26 mouse cellular contexts compared by ENCODE assay signal in the genomic region with DNA sequence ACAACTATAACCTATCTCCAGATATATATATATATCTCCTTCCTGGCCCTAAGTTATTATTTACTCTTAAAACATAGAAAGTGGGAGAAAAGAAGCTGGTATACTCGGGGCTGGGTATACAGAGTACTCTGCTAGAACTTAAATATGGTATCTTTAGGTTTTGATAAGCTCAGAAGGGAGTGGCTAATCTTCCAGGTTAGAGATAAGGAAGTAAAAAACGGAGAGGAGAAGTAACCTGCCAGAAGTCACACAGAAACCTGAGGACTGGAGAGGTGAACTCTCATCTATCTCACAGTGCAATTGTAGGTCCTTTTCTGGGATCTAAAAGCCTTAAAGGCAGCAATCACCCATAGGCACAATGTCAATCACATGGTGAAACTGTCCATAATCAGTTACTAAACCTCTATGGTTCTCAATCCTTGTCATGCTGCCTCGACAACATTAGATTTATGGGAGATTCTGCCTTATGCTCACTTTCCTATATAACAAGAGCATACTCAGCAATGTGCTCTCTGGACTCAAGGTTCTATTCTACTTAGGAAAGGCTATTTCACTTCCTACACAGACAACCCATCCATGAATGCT. TPM values are rescaled to one million over a fixed set of nuclear protein-coding genes. Genes with fewer than 3 reads are reported as not detected.
DNase-seq lines count a peak whose midpoint lies in the region; ATAC-seq and TF ChIP-seq lines count a peak whose summit lies in the region.
"Had no signal": no experiment of that assay in that cellular context is flagged by ENCODE, and none has a peak within 500 bp of the region (broad histone marks: within the 10 kb centered on the region; RNA-seq: fewer than 3 reads in every experiment).

No protein-coding gene starts in this region.

- TF ChIP-seq POLR2A in MEL (IDR thresholded peaks at IDR 0.05; ENCODE audit: control insufficient read depth in 1 of 2, insufficient read depth in 1 of 2, low read depth in 1 of 2, low read length in 2 of 2, poor library complexity in 1 of 2), result peak in 1 of 2 experiments; percentile 45; a peak in 1 of 4 replicates

- no peak for TF ChIP-seq CTCF in MEL (IDR thresholded peaks at IDR 0.05 in 2 of 3, conservative IDR thresholded peaks at IDR 0.05 in 1 of 3; ENCODE audit: control insufficient read depth in 1 of 3, insufficient read depth in 1 of 3, low read depth in 2 of 3, low read length in 3 of 3, poor library complexity in 1 of 3, severe bottlenecking in 1 of 3)

- H3K4me2 ChIP-seq in heart, embryonic 12.5 days, result no peak overlapping the region

- WGBS in heart, embryonic 12.5 days, result 57% methylated on average over 3 of the region's 3 CpGs

- no peak for ATAC-seq in heart, embryonic 12.5 days (ENCODE audit: insufficient number of reproducible peaks, low FRiP score)
- ATAC-seq: activated CD4-positive, CD25-positive, alpha-beta regulatory T cell, adult 4 months; CD4-positive, CD25-positive, alpha-beta regulatory T cell, adult 4 months; Patski had no signal

- H3K9me3 ChIP-seq in heart, embryonic 12.5 days (replicated peaks), result no peaks in the 10 kb centered on the region
- H3K9me3 ChIP-seq in MEL (replicated peaks; ENCODE audit: insufficient read depth, low read length), result no peaks in the 10 kb centered on the region
- H3K9me3 ChIP-seq: G1E had no signal

- H3K79me2 ChIP-seq in MEL (ENCODE audit: control insufficient read depth, insufficient read depth, low read length, poor library complexity), result no peaks in the 10 kb centered on the region

- H3K27ac ChIP-seq in heart, embryonic 12.5 days (ENCODE audit: poor library complexity, severe bottlenecking), result no peak overlapping the region
- peak overlapping the region; percentile 68 for H3K27ac ChIP-seq in MEL (ENCODE audit: control insufficient read depth, low read depth, low read length)

- TF ChIP-seq RAD21 in MEL (IDR thresholded peaks at IDR 0.05; ENCODE audit: low read depth, low read length), result no peak

- no peaks in the 10 kb centered on the region for H3K27me3 ChIP-seq in heart, embryonic 12.5 days (replicated peaks)
- H3K27me3 ChIP-seq in MEL (ENCODE audit: control insufficient read depth in 1 of 2, insufficient read depth in 2 of 2, low read length in 2 of 2), result no peaks in the 10 kb centered on the region
- H3K27me3 ChIP-seq: CH12.LX had no signal

- H3K4me3 ChIP-seq in heart, embryonic 12.5 days, result no peak overlapping the region
- H3K4me3 ChIP-seq in MEL (ENCODE audit: control insufficient read depth in 1 of 2, insufficient read depth in 1 of 2, low read depth in 2 of 2, low read length in 2 of 2), result no peak overlapping the region

- H3K36me3 ChIP-seq in heart, embryonic 12.5 days, result no peaks in the 10 kb centered on the region
- H3K36me3 ChIP-seq in MEL (ENCODE audit: control insufficient read depth in 1 of 2, insufficient read depth in 2 of 2, low read length in 2 of 2), result peaks cover 0 to 39% of the 10 kb centered on the region in 2 experiments; a peak in 2 of 4 replicates
- H3K36me3 ChIP-seq: G1E had no signal

- no peak overlapping the region for H3K9ac ChIP-seq in heart, embryonic 12.5 days
- H3K9ac ChIP-seq in MEL (ENCODE audit: control insufficient read depth, low read depth, low read length, poor library complexity, severe bottlenecking), result peak overlapping the region; percentile 2; the same call in 1 of the 2 replicates

- DNase-seq in heart, adult 11 months, result peak; percentile 16
- DNase-seq in testis, postnatal 14 days (ENCODE audit: low spot score), result peak; percentile 1
- DNase-seq in testis, postnatal 10 days (ENCODE audit: low spot score), result no peak
- peak; percentile 72 for DNase-seq in MEL (ENCODE audit: low read depth, low spot score)
- DNase-seq in adrenal gland, postnatal 14 days, result no peak
- DNase-seq: adrenal gland, adult 2 months; adrenal gland, adult 8-10 months; adrenal gland, postnatal 10 days; adrenal gland, postnatal 25 days; adrenal gland, postnatal 36 days; B cell, adult 2 months; cerebellum, adult 11 months; cerebellum, adult 11-12 months; cerebellum, adult 18-20 months; cerebellum, adult 2 months; cerebellum, adult 8-10 months had no signal

- TF ChIP-seq EP300 in MEL (IDR thresholded peaks at IDR 0.05; ENCODE audit: low read depth in 1 of 2, low read length in 2 of 2), result peak; percentile 85

- no peaks in the 10 kb centered on the region; the same call in 1 of the 2 replicates for H3K4me1 ChIP-seq in heart, embryonic 12.5 days (replicated peaks)
- peaks cover 34 to 40% of the 10 kb centered on the region in 2 experiments for H3K4me1 ChIP-seq in MEL (ENCODE audit: control insufficient read depth in 1 of 2, insufficient read depth in 2 of 2, low read length in 2 of 2)

TF ChIP-seq in MEL, 35 proteins besides CTCF, POLR2A, EP300 and RAD21:
- TF ChIP-seq TBP (IDR thresholded peaks at IDR 0.05; ENCODE audit: low read depth, low read length), result peak; percentile 76; the same call in 1 of the 2 replicates
- TF ChIP-seq MYC (IDR thresholded peaks at IDR 0.05; ENCODE audit: low read depth, low read length), result peak; percentile 59; the same call in 1 of the 2 replicates
- no peak for TF ChIP-seq UBTF (IDR thresholded peaks at IDR 0.05; ENCODE audit: borderline replicate concordance, insufficient read depth, low read depth, low read length)
- TF ChIP-seq JUND (IDR thresholded peaks at IDR 0.05; ENCODE audit: low read depth, low read length), result 0 out of 2 replicates have a peak, but pooled peaks have one; percentile 51
- no peak for TF ChIP-seq CHD2 (IDR thresholded peaks at IDR 0.05; ENCODE audit: low read length)
- TF ChIP-seq ZKSCAN1 (IDR thresholded peaks at IDR 0.05; ENCODE audit: low read depth, low read length), result no peak
- no peak for TF ChIP-seq MAFK (IDR thresholded peaks at IDR 0.05; ENCODE audit: borderline replicate concordance, low read depth, low read length)
- no peak for TF ChIP-seq ZMIZ1 (IDR thresholded peaks at IDR 0.05; ENCODE audit: low read depth, low read length)
- peak; percentile 75 for TF ChIP-seq ZNF384 (IDR thresholded peaks at IDR 0.05; ENCODE audit: low read depth, low read length)
- peak; percentile 57 for TF ChIP-seq MAX (IDR thresholded peaks at IDR 0.05; ENCODE audit: low read length)
- peak; percentile 63 for TF ChIP-seq TCF12 (IDR thresholded peaks at IDR 0.05; ENCODE audit: low read depth, low read length)
- 0 out of 2 replicates have a peak, but pooled peaks have one; percentile 39 for TF ChIP-seq NELFE (IDR thresholded peaks at IDR 0.05; ENCODE audit: low read depth, low read length)
- TF ChIP-seq MXI1 (IDR thresholded peaks at IDR 0.05; ENCODE audit: low read depth, low read length), result no peak
- no peak for TF ChIP-seq USF2 (IDR thresholded peaks at IDR 0.05; ENCODE audit: borderline replicate concordance in 1 of 2, insufficient read depth in 1 of 2, low read depth in 1 of 2, low read length in 2 of 2)
- no peak for TF ChIP-seq USF1 (IDR thresholded peaks at IDR 0.05; ENCODE audit: low read depth, low read length)
- peak; percentile 41; the same call in 1 of the 2 replicates for TF ChIP-seq SIN3A (IDR thresholded peaks at IDR 0.05; ENCODE audit: low read length)
- TF ChIP-seq GATA1 (IDR thresholded peaks at IDR 0.05; ENCODE audit: low read depth, low read length), result peak; percentile 96
- TF ChIP-seq KAT2A (conservative IDR thresholded peaks at IDR 0.05; ENCODE audit: low read depth, low read length), result no peak
- TF ChIP-seq ETS1 (IDR thresholded peaks at IDR 0.05; ENCODE audit: low read depth, low read length), result peak; percentile 33; the same call in 1 of the 2 replicates
- TF ChIP-seq SMC3 (IDR thresholded peaks at IDR 0.05; ENCODE audit: low read depth, low read length), result no peak
- TF ChIP-seq NRF1 (IDR thresholded peaks at IDR 0.05; ENCODE audit: insufficient read depth, low read depth, low read length, poor library complexity, severe bottlenecking), result no peak
- no peak; the same call in 1 of the 2 replicates for TF ChIP-seq ELF1 (IDR thresholded peaks at IDR 0.05; ENCODE audit: low read depth, low read length)
TF ChIP-seq in MEL: peak in this region for 10.

RNA-seq across cellular contexts. Expression of gene Qdpr, which starts 32.1 kb away (rescaled TPM):
- polyA plus RNA-seq in heart, embryonic 12.5 days (2016; fragmentation: Nextera tagmentation; extraction: Ambion mirVana), result 83.9 and 89.1 TPM in 2 replicates
- 113 and 119 TPM in 2 replicates for total RNA-seq in MEL (2012; rRNA removed)
- polyA plus RNA-seq in MEL (2012; ENCODE audit: insufficient read depth in 1 of 2, insufficient read length in 2 of 2, low read depth in 1 of 2, low replicate concordance in 2 of 2, missing spikeins in 1 of 2), result 100 to 1,000 TPM in 1 of 2 experiments, not detected in 1; 226 TPM
- total RNA-seq in adrenal gland, postnatal 14 days (2021), result 140 and 142 TPM in 2 replicates

RNA-seq across cellular contexts. Expression of gene Clrn2, which starts 35.6 kb away (rescaled TPM):
- not detected in 2 replicates for polyA plus RNA-seq in heart, embryonic 12.5 days (2016; fragmentation: Nextera tagmentation; extraction: Ambion mirVana)
- not detected in 2 replicates for total RNA-seq in MEL (2012; rRNA removed)
- polyA plus RNA-seq in MEL (2012; ENCODE audit: insufficient read depth in 1 of 2, insufficient read length in 2 of 2, low read depth in 1 of 2, low replicate concordance in 2 of 2, missing spikeins in 1 of 2), result not detected
- total RNA-seq in adrenal gland, postnatal 14 days (2021), result not detected in 2 replicates
- total RNA-seq: adrenal gland, adult 18-20 months; adrenal gland, adult 2 months; adrenal gland, adult 8-10 months; adrenal gland, postnatal 10 days; adrenal gland, postnatal 25 days; adrenal gland, postnatal 36 days; adrenal gland, postnatal 4 days; CH12.LX; ES-E14 had no signal
- polyA plus RNA-seq: activated CD4-positive, CD25-positive, alpha-beta regulatory T cell, adult 4 months; adrenal gland, adult 2 months; C2C12; CD4-positive, CD25-positive, alpha-beta regulatory T cell, adult 4 months; cerebellum, adult 2 months; G1E; Patski had no signal

Comparison
In these comparisons a context has a peak if more than half of its experiments do, and no peak if none do; other contexts are left out.
1. DNase-seq: peak in heart, adult 11 months (single experiment), testis, postnatal 14 days (single experiment) and MEL (single experiment); none in testis, postnatal 10 days (single experiment) and adrenal gland, postnatal 14 days (single experiment).